Mouse (Mus musculus) embryonic stem cell, embryonic (primary cell): Measurements from ENCODE around the gene Nav2.

Experiments used
- CTCF ChIA-PET, 4 experiments: fragments of 300-600 bp in 2 of 4; fragments of 350-600 bp in 2 of 4; sonication (Branson Sonifier 250); formaldehyde crosslinking; loops; one replicate each; lab custom pipeline; 2022; ENCODE audit warnings: inconsistent platforms in 2 of 4; lab: Charles Lee
- POLR2A ChIA-PET, 4 experiments: fragments of 300-600 bp in 2 of 4; fragments of 350-600 bp in 2 of 4; sonication (Branson Sonifier 250); formaldehyde crosslinking; loops; one replicate each; lab custom pipeline; 2022; ENCODE audit warnings: antibody characterized with exemption in 4 of 4, inconsistent platforms in 1 of 4; lab: Charles Lee

The Nav2 gene

DNA sequence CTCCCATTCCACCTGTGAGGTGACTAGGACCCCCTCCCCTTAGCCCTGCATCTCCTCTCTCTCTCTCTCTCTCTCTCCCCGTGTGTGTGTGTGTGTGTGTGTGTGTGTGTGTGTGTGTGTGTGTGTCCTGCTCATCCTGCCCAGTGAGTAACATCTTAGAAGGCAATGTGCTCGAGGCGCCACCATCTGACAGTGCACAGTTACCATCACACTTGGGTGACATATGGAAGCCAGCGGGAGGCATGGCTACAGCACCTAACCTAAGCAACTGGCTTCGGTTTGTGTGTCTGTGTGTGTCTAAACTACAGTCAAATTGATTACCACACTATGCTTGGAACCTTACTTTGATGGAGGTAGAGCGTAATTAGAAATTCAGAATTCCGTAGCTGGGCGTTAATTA is 366.2 kb downstream of the Nav2 start:
- ChIA-PET CTCF (interaction anchor here in 3 of 4 experiments (0.6 to 4.4 kb wide), 9 partner anchors 9 to 218 kb away, joined by 3 to 59 read pairs (median 5); no protein-coding TSS in a partner anchor), POLR2A (interaction anchor here in 3 of 4 experiments (0.7 to 1.3 kb wide), 5 partner anchors 12 to 169 kb away, joined by 3 read pairs; no protein-coding TSS in a partner anchor)

DNA sequence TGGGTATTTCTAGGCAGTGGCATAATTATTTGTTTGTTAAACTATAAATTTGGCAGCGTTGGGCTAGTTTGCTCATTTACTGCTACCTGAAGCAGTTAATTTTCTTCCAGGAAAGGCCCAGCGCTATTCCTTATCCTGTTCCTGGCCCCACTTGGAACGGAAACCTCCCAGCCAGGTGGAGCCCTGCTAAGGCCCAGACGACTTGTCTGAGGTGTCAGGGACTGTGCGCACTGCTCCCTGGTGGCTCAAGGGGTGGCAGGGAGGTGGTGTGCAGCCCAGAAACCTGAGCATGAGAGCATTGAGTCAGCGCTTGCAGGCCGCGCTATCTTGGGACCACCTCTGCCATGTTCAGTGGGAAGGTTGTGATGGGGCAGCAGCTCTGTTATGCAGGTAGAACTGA is 367.6 kb downstream of the Nav2 start:
- ChIA-PET CTCF (interaction anchor here in 1 of 4 experiments (1.2 kb wide), 1 partner anchor 151 kb away, joined by 3 read pairs; no protein-coding TSS in a partner anchor), POLR2A (no interaction called here)

DNA sequence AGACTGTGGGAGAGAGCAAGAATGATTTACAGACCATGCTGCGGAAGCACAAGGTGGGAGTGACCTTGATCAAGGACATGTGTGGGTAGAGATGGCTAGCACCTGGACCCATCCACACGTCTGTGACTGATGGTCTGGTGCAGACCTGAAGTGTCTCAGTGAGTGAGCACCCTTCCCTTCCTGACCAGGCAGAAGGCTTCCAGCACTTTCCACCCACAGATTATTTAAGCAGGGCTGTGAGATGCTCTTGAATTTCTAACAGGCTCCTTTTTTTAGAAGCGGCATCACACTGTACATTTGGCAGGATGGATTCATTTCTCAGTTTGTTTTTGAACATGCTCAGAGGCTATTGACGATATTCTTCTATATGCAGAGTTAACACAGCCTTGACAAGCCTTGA is 369.2 kb downstream of the Nav2 start:
- ChIA-PET CTCF (interaction anchor here in 2 of 4 experiments (0.6 to 0.9 kb wide), 4 partner anchors 16 to 29 kb away, joined by 3 to 5 read pairs (median 4); no protein-coding TSS in a partner anchor), POLR2A (interaction anchor here in 1 of 4 experiments (0.7 kb wide), 1 partner anchor 137 kb away, joined by 5 read pairs; no protein-coding TSS in a partner anchor)

DNA sequence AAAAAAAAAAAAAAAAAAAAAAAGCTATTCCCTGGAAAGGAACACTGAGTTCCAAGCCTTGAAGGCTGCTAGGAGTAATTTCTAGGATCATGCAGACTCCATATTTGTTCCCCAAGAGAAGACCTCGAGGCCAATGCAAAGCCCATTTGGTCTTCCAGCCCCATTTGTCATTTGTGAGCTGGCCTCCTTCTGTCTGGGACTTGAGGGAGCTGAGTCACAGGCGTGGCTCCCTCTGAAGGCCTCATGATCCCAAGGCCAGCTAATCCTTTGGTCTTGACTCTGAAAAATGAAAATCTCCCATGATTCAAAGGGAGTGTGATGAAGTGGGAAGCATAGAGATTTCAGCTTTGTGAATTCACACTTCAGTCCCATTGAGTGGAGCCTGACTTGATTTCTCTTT is 370.0 kb downstream of the Nav2 start:
- CTCF ChIA-PET, result interaction anchor here (0.6 to 0.9 kb wide), 9 partner anchors 17 to 186 kb away, joined by 3 to 11 read pairs (median 3); no protein-coding TSS in a partner anchor
- POLR2A ChIA-PET, result interaction anchor here in 1 of 4 experiments (0.7 kb wide), 1 partner anchor 138 kb away, joined by 5 read pairs; no protein-coding TSS in a partner anchor

DNA sequence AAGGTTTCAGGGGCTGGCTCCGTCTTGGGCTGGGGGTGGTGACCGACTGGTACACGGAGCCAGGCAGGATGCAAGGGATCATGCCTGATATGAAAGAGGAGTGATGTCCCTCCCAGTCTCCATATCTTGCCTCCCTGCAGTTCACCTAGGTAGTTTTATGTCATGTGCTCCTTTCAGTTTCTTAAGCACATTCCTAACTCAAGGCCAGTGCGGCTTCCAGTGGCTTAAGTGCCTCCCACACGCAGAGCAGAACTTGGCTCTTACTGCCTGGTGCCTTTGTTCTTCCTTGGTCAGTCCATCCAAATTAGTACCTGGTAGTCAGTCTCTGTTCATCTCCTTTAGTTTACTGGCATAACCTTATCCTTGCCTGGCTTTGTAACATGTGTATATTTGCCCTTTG is 371.9 kb downstream of the Nav2 start:
- ChIA-PET POLR2A (no interaction called here), CTCF (no interaction called here)

DNA sequence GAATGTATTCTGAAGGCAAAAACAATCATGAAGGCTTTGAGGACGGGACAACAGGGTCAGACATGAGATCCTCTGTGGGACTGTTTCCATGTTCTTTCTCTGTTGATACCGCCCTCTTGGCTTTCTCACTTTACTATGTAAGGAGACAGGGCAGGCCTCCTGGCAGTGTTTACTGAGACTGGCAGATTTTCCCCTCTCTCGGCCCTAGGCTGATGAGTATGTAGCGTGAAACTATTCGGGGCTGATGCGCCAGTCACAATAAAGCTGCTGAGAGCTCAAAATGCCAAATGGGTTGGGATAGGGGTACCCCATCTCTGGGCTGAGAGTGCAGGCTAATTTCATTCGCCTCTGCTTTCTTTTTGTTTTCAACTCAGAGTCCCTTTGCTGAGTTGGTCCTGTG is 373.9 kb downstream of the Nav2 start:
- CTCF ChIA-PET, result interaction anchor here in 3 of 4 experiments (0.5 to 4.1 kb wide), 7 partner anchors 9 to 388 kb away, joined by 3 to 24 read pairs (median 4); no protein-coding TSS in a partner anchor
- POLR2A ChIA-PET, result interaction anchor here in 1 of 4 experiments (1.3 kb wide), 1 partner anchor 9 kb away, joined by 3 read pairs; no protein-coding TSS in a partner anchor

DNA sequence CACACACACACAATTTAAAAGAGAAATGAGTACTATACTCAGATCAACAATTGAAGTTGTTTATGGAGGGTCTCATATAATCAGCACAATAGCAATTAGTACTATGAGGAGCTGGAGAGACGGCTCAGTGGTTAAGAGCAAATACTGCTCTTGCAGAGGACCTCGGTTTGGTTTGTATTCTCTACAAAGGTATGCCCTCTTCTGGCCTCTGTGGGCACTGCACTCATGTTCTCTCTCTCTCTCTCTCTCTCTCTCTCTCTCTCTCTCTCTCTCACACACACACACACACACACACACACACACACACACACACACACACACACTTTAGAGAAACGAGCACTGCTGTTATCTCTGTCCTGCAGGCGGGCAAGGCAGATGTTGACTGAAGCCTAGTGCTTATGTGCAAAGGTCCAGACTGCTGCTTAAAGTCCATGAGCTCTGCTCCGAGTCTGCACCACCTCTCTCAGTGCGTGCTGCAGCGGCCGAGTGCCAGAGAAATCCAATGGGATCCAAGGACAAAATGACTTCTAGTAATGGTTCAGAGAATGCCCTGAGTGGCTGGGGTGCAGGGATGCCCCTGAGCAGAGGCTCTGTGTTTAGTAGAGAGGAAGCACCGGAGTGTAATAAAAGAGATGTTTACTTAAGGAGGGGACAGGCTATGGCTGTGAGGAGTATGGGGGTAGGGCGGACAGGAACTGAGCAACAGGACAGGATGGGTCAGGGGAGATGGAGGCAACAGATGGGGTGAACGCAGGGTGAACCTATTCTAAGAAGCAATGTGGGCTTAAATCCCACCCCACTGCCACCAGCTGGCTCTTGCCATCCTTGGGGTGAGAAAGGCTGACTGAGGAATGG is 375.2 kb downstream of the Nav2 start:
- ChIA-PET POLR2A (interaction anchor here in 1 of 4 experiments (0.6 to 1.3 kb wide), 2 partner anchors 10 to 184 kb away, joined by 3 read pairs; no protein-coding TSS in a partner anchor), CTCF (interaction anchor here (0.5 to 4.1 kb wide), 18 partner anchors 10 to 403 kb away, joined by 3 to 24 read pairs (median 4); no protein-coding TSS in a partner anchor)

DNA sequence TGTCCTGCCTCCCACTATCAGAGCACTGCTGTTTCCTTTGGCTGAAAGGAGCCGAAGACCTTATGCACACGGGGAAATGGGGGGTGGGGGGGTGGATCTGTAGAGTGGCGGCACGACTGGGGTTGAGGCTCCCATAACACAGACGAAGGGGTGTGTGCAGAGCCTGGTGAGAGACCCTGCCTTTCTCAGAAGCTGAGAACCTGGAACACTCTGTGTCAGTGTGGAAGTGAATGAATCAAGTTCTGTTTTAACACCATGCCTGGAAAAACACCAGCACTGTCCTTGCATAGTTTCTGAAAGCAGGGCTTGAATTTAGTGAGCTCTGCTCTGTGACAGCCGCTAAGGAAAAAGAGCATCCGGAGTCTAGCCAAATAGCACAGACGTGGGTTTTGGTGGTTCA is 379.7 kb downstream of the Nav2 start:
- CTCF ChIA-PET, result interaction anchor here in 2 of 4 experiments (0.5 to 1.1 kb wide), 5 partner anchors 14 to 577 kb away, joined by 3 to 5 read pairs (median 3); no protein-coding TSS in a partner anchor

DNA sequence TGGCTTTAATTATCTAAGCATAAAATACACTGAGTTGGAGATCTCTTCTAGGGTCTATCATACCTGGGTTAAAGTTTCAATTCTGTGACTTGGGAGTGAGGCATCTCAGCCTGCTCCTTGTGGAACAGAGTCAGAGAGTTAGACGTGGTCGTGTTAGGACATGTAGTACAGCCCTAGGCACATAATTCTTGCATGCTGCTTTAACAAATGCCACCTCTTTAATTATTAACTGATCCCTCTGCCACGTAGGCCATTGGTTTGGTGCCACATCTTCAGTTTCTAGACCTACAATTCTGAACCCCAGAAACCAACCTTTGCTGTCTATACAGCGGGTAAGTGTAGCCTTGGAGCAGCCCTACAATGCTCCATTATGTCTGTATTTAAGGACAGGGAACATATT is 381.8 kb downstream of the Nav2 start:
- POLR2A ChIA-PET, result no interaction called here
- CTCF ChIA-PET, result no interaction called here

More for the DNA sequence above, 379.7 kb downstream of the Nav2 start:
- POLR2A ChIA-PET, result no interaction called here

DNA sequence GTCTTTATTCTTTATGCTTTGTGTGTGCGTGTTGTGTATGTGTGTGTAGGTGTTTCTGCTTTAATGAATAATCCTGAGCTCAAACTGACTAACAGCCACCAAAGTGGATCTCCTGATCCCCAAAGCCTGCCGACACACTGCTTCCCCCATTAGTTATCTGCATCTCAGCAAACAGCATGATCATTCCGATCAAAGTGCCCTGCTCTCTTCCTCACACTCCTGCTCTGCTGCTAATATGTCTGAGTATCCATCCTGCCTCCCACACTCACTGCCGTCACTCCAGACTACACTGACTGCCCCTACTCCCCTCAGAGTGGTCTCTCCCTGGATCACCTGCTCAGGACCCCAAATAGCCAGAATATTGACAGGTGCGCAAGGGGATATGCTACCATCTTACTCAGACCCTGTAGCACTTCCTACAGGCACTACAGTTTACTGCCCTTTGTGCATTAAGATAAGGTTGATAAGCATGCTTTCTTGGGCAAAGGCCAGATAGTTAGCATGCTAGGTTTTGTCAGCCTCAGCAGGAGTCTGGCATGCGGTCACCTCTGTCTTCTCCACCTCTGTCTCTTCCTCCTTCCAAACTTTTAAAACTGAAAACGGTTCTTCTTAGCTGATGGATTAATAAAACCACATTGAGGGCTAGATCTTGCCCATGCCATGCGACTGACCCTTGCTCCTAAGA is 382.8 kb downstream of the Nav2 start:
- ChIA-PET CTCF (interaction anchor here in 1 of 4 experiments (0.7 to 1.1 kb wide), 2 partner anchors 33 to 136 kb away, joined by 3 read pairs; no protein-coding TSS in a partner anchor), POLR2A (no interaction called here)

DNA sequence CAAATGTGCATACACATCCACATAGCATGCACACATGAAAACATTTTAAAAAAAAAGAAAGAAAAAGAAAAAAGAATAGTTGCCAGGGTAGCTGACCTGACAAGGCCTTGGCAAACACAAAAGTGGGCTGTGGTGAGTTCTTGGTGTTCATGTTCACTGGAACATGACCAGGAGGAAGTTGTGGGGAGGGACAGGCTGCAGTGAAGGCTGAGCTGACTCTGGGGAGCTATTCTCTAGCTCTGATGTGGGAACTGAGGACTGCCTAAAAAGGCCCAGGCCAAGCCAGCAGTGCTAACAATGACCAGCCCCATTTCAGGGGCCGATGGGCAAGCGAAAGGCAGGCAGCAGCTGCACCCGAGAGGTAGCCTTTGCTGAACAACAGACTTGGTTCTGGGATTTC is 388.6 kb downstream of the Nav2 start:
- ChIA-PET CTCF (interaction anchor here in 1 of 4 experiments (0.5 kb wide), 1 partner anchor 24 kb away, joined by 5 read pairs; no protein-coding TSS in a partner anchor), POLR2A (no interaction called here)

DNA sequence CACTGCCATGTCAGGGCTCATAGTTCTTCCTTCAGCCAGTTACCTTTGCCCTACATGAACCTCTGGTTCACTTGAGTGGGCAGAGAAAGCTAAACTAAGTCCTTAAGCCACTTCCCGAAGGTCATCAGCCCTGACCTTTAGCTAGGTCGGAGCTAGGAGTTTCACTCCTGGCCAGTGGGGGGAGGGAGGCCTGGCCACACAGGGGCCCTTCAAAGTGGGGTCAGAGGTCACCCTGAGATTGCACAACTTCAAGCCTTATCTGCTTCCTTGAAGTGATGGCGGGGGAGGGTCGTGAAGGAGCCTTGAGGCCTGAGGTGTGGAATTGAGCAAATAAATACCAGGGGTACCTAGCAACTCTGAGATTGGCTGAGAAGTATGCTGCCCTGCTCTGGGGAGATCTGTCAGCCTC is 389.9 kb downstream of the Nav2 start:
- POLR2A ChIA-PET, result interaction anchor here in 1 of 4 experiments (1.0 kb wide), 1 partner anchor 49 kb away, joined by 3 read pairs; no protein-coding TSS in a partner anchor
- CTCF ChIA-PET, result interaction anchor here in 2 of 4 experiments (0.6 kb wide), 3 partner anchors 26 to 355 kb away, joined by 3 to 4 read pairs (median 3); no protein-coding TSS in a partner anchor

DNA sequence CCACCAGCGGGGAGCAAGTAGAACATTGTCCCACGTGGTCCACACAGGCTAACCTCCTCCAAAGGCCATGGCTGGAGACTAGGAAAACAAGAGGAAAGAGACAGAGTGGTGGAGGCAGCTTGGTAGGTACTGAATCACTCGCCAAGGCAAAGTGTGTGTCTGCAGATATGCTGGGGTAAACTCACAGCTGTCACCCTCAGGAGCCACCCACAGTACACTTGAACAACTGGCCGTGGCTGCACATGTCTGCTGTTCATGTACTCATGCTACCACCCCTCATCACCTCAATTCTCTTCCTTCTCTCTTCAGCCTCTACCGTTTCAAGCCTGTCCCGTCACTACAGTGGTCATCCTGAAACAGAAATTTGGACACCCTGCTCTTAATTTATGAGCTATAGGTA is 393.0 kb downstream of the Nav2 start:
- CTCF ChIA-PET, result interaction anchor here in 3 of 4 experiments (0.8 to 1.6 kb wide), 5 partner anchors 9 to 176 kb away, joined by 3 to 4 read pairs (median 3); no protein-coding TSS in a partner anchor
- POLR2A ChIA-PET, result interaction anchor here in 2 of 4 experiments (1.2 to 1.7 kb wide), 2 partner anchors 8 to 46 kb away, joined by 3 to 5 read pairs; no protein-coding TSS in a partner anchor

DNA sequence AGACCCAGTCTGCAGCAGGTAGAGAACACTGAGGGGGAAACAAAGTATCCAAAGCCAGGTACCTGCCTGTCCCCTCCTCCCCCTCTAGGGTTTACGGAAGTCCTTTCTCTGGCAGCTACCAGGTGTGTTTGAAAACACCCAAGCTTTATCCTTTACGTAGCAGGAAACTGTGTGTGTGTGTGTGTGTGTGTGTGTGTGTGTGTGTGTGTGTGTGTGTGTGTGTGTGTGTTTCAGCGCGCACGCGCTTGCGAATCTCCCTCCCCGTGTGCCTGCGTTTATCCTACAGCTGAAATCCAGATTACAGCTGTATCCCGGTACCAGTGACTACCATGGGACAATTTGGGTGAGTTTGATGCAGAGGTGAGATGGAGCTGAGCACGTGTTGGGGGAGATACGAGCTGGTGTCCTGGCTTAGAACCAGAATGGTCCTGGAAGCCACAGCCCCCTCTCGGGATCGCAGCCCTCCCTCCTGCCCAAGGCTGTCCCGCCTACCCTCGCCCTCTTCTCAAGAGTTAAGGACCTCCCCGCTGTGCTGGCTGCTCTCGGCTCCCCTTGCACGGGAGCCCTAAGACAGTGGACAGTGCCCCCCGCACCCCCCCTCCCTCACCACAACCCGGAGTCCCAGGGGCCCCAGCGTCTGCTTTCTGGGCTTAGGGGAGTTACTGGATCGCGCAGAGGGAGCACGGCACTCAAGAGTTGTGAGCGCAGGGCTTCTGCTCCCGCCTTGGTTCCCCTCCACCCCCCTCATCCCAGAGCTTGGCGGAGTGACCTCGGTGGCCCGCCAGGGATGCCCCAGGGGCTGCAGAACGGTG is 395.3 kb downstream of the Nav2 start:
- CTCF ChIA-PET, result interaction anchor here (0.6 to 1.8 kb wide), 14 partner anchors 17 to 422 kb away, joined by 3 to 5 read pairs (median 3); partner anchors contain the start of gene E2f8 (in 1 of the 4)
- POLR2A ChIA-PET, result interaction anchor here in 2 of 4 experiments (0.7 to 1.8 kb wide), 4 partner anchors 10 to 874 kb away, joined by 3 to 13 read pairs (median 4); no protein-coding TSS in a partner anchor

DNA sequence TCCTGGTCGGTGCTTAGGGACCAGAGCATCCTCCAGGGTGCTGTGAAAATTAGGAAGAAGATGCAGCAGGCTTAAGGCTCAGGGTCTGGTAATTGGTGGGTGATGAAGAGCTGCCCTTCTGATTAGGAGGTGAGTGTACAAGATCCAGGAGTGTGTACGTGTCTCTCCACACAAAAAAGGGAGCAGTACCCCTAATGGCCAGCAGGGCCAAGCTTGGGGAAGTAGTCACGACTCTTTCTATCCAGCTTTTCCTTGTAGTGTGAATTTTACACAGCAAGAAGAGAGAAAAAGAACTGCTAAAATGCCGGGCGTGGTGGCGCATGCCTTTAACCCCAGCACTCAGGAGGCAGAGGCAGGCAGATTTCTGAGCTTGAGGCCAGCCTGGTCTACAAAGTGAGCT is 399.2 kb downstream of the Nav2 start:
- CTCF ChIA-PET, result interaction anchor here (0.6 to 1.8 kb wide), 22 partner anchors 9 to 441 kb away, joined by 3 to 11 read pairs (median 3); no protein-coding TSS in a partner anchor
- POLR2A ChIA-PET, result interaction anchor here in 3 of 4 experiments (0.6 to 1.4 kb wide), 4 partner anchors 18 to 117 kb away, joined by 3 to 6 read pairs (median 4); no protein-coding TSS in a partner anchor

DNA sequence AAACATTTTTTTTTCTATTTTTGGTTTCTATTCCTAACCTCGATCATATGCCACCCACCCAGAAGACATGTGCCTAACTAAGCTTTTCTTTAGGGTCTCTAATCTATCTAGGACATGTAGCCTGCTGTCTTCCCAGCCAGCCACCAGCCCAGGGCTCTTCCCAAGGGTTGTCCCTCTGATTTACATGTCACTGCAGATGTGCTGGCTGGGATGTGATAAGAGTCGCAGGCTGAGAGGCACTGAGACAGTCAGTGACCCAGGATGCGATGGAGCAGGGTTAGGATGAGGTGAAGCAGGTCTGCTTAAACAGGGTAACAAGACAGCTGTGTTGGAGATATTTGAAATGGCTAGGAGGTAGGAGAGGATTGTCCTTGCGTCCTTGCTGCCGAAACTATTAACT is 401.2 kb downstream of the Nav2 start:
- POLR2A ChIA-PET, result interaction anchor here in 1 of 4 experiments (0.9 kb wide), 1 partner anchor 95 kb away, joined by 3 read pairs; no protein-coding TSS in a partner anchor
- CTCF ChIA-PET, result interaction anchor here in 1 of 4 experiments (1.5 kb wide), 1 partner anchor 16 kb away, joined by 4 read pairs; no protein-coding TSS in a partner anchor

DNA sequence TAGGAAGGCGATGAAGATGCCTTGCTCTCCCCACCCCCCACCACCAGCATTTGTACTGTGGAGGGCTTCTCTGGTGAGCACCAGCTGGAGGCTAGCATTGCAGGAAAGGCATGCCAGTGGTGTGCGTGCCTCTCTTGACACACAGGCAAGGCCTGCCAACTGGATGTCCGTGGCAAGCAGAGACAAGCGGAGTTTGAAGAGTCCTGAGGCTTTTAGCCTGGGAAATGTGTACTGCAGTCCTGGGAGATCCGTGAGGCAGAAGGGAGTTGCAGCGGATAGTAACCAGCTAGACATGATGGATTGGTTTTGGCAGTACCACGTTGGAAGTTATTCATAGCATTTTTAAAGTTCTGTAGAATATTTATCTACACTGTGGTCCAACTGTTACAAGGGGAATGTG is 405.4 kb downstream of the Nav2 start:
- ChIA-PET POLR2A (no interaction called here), CTCF (no interaction called here)
